ENCODE assay signal across 30 mouse cellular contexts in the genomic region with DNA sequence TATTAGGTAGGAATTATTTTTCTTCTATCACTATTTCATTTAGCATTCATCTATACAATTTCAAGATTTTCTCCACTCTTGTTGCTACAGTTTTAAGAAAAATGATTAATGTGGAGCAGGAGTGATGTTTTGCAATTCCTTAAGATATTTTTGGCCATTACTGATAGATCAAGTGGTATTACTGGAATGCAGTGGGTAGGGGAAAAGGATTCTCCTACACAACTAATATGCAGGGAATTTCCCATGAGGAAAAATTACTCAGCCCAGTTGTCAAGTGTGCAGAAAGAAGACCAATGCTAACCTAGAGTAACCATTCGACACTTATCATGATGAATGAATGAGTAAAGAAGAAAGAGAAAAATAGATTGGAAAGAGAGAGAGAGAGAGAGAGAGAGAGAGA.
"Had no signal": no experiment of that assay in that cellular context is flagged by ENCODE, and none has a peak within 500 bp of the region (broad histone marks: within the 10 kb centered on the region; RNA-seq: fewer than 3 reads in every experiment).

No protein-coding gene starts in this region.

- H3K27ac ChIP-seq: limb, embryonic 10.5 days; limb, embryonic 12.5 days; limb, embryonic 13.5 days; limb, embryonic 15.5 days; liver, embryonic 12.5 days; liver, embryonic 13.5 days; liver, embryonic 14.5 days; liver, embryonic 15.5 days; lung, embryonic 15.5 days; macrophage; midbrain, embryonic 10.5 days; midbrain, embryonic 12.5 days; midbrain, embryonic 13.5 days; midbrain, embryonic 15.5 days; neural tube, embryonic 12.5 days had no signal

- H3K27me3 ChIP-seq: limb, embryonic 12.5 days; limb, embryonic 13.5 days; limb, embryonic 15.5 days; liver, embryonic 12.5 days; liver, embryonic 13.5 days; liver, embryonic 15.5 days; lung, embryonic 15.5 days; megakaryocyte, embryonic 14.5 days; midbrain, embryonic 12.5 days; midbrain, embryonic 13.5 days; midbrain, embryonic 15.5 days; neural tube, embryonic 12.5 days had no signal

- ATAC-seq: liver, embryonic 12.5 days; liver, postnatal 0 days; lung, postnatal 0 days; midbrain, embryonic 13.5 days; midbrain, embryonic 15.5 days had no signal

- H3K4me3 ChIP-seq: limb, embryonic 10.5 days; limb, embryonic 12.5 days; limb, embryonic 13.5 days; limb, embryonic 15.5 days; liver, embryonic 12.5 days; liver, embryonic 13.5 days; liver, embryonic 15.5 days; lung, embryonic 15.5 days; megakaryocyte, embryonic 14.5 days; midbrain, embryonic 10.5 days; midbrain, embryonic 12.5 days; midbrain, embryonic 13.5 days; midbrain, embryonic 15.5 days; myocyte; neural tube, embryonic 12.5 days had no signal

- H3K36me3 ChIP-seq: limb, embryonic 10.5 days; limb, embryonic 12.5 days; limb, embryonic 13.5 days; limb, embryonic 15.5 days; liver, embryonic 12.5 days; liver, embryonic 13.5 days; liver, embryonic 15.5 days; lung, embryonic 15.5 days; midbrain, embryonic 10.5 days; midbrain, embryonic 12.5 days; midbrain, embryonic 13.5 days; midbrain, embryonic 15.5 days; neural tube, embryonic 12.5 days had no signal

- H3K9me3 ChIP-seq: limb, embryonic 10.5 days; limb, embryonic 12.5 days; limb, embryonic 13.5 days; limb, embryonic 15.5 days; liver, embryonic 12.5 days; liver, embryonic 13.5 days; liver, embryonic 15.5 days; lung, embryonic 15.5 days; megakaryocyte, embryonic 14.5 days; midbrain, embryonic 10.5 days; midbrain, embryonic 12.5 days; midbrain, embryonic 13.5 days; midbrain, embryonic 15.5 days; neural tube, embryonic 12.5 days had no signal

- DNase-seq: left cerebral cortex, postnatal 4 days; liver; liver, embryonic 13.5 days; liver, postnatal 0 days; lung, adult 18-20 months; lung, adult 2 months; lung, embryonic 14.5 days; lung, postnatal 10 days; lung, postnatal 14 days; lung, postnatal 36 days; lung, postnatal 4 days; midbrain, embryonic 14.5 days had no signal

- H3K4me1 ChIP-seq: limb, embryonic 10.5 days; limb, embryonic 12.5 days; limb, embryonic 13.5 days; limb, embryonic 15.5 days; liver, embryonic 12.5 days; liver, embryonic 13.5 days; liver, embryonic 15.5 days; lung, embryonic 15.5 days; megakaryocyte, embryonic 14.5 days; midbrain, embryonic 10.5 days; midbrain, embryonic 12.5 days; midbrain, embryonic 13.5 days; midbrain, embryonic 15.5 days; neural tube, embryonic 12.5 days had no signal

- H3K9ac ChIP-seq: limb, embryonic 12.5 days; limb, embryonic 13.5 days; limb, embryonic 15.5 days; liver, embryonic 12.5 days; liver, embryonic 13.5 days; liver, embryonic 14.5 days; liver, embryonic 15.5 days; liver, postnatal 0 days; lung, embryonic 14.5 days; lung, embryonic 15.5 days; midbrain, embryonic 12.5 days; midbrain, embryonic 13.5 days; midbrain, embryonic 15.5 days; neural tube, embryonic 12.5 days had no signal

- H3K4me2 ChIP-seq: limb, embryonic 12.5 days; limb, embryonic 13.5 days; limb, embryonic 15.5 days; liver, embryonic 11.5 days; liver, embryonic 12.5 days; liver, embryonic 13.5 days; liver, embryonic 15.5 days; lung, embryonic 14.5 days; lung, embryonic 15.5 days; midbrain, embryonic 12.5 days; midbrain, embryonic 13.5 days; midbrain, embryonic 15.5 days; neural tube, embryonic 12.5 days had no signal
